Mouse (Mus musculus): ENCODE data around the gene AC129217.1. TPM values are rescaled to one million over a fixed set of nuclear protein-coding genes. Genes with fewer than 3 reads are reported as not detected.

AC129217.1 gene
- polyA plus RNA-seq, 1 experiment: not detected

Other genes starting within 250 kb of the AC129217.1 start
- 0.26 and 0.50 TPM in 2 replicates for gene Slc22a8, start 238.5 kb upstream of the AC129217.1 start, polyA plus RNA-seq (2012; rRNA removed)
- 1.0 and 1.2 TPM in 2 replicates for gene Slc22a6, start 211.7 kb upstream of the AC129217.1 start, polyA plus RNA-seq (2012; rRNA removed)
- 0.18 and 0.32 TPM in 2 replicates for gene Chrm1, start 166.0 kb upstream of the AC129217.1 start, polyA plus RNA-seq (2012; rRNA removed)
- gene Slc3a2, start 106.4 kb upstream of the AC129217.1 start, polyA plus RNA-seq (2012; rRNA removed): 95.3 and 154 TPM in 2 replicates
- 61.7 and 67.5 TPM in 2 replicates for gene Wdr74, start 93.9 kb upstream of the AC129217.1 start, polyA plus RNA-seq (2012; rRNA removed)
- 3.5 and 4.2 TPM in 2 replicates for gene 1700092M07Rik, start 89.1 kb upstream of the AC129217.1 start, polyA plus RNA-seq (2012; rRNA removed)
- gene Stx5a, start 88.4 kb upstream of the AC129217.1 start, polyA plus RNA-seq (2012; rRNA removed): 68.9 and 120 TPM in 2 replicates
- 229 and 239 TPM in 2 replicates for gene Nxf1, start 72.7 kb upstream of the AC129217.1 start, polyA plus RNA-seq (2012; rRNA removed)
- gene Tmem223, start 58.8 kb upstream of the AC129217.1 start, polyA plus RNA-seq (2012; rRNA removed): 154 and 167 TPM in 2 replicates
- gene Tmem179b, start 55.3 kb upstream of the AC129217.1 start, polyA plus RNA-seq (2012; rRNA removed): 20.2 and 35.2 TPM in 2 replicates
- gene Taf6l, start 43.4 kb upstream of the AC129217.1 start, polyA plus RNA-seq (2012; rRNA removed): 26.9 and 28.7 TPM in 2 replicates
- gene Polr2g, start 31.2 kb upstream of the AC129217.1 start, polyA plus RNA-seq (2012; rRNA removed): 133 and 156 TPM in 2 replicates
- gene Zbtb3, start 27.2 kb upstream of the AC129217.1 start, polyA plus RNA-seq (2012; rRNA removed): 2.9 and 4.6 TPM in 2 replicates
- gene Ttc9c, start 10.4 kb upstream of the AC129217.1 start, polyA plus RNA-seq (2012; rRNA removed): 54.1 and 73.8 TPM in 2 replicates
- gene Hnrnpul2, start 9.8 kb upstream of the AC129217.1 start, polyA plus RNA-seq (2012; rRNA removed): 83.3 and 183 TPM in 2 replicates
- gene Bscl2, start 7.7 kb downstream of the AC129217.1 start, polyA plus RNA-seq (2012; rRNA removed): 49.4 and 62.6 TPM in 2 replicates
- gene Gng3, start 9.4 kb downstream of the AC129217.1 start, polyA plus RNA-seq (2012; rRNA removed): 52.5 and 74.8 TPM in 2 replicates
- gene Lrrn4cl, start 21.0 kb downstream of the AC129217.1 start, polyA plus RNA-seq (2012; rRNA removed): 0.79 and 0.83 TPM in 2 replicates
- 165 and 393 TPM in 2 replicates for gene Ubxn1, start 41.7 kb downstream of the AC129217.1 start, polyA plus RNA-seq (2012; rRNA removed)
- gene Uqcc3, start 51.1 kb downstream of the AC129217.1 start, polyA plus RNA-seq (2012; rRNA removed): 54.0 and 71.8 TPM in 2 replicates
- 7.5 and 10.5 TPM in 2 replicates for gene Lbhd1, start 54.0 kb downstream of the AC129217.1 start, polyA plus RNA-seq (2012; rRNA removed)
- gene Gm49403, start 54.2 kb downstream of the AC129217.1 start, polyA plus RNA-seq (2012; rRNA removed): not detected in 2 replicates
- 123 and 143 TPM in 2 replicates for gene 1810009A15Rik, start 59.1 kb downstream of the AC129217.1 start, polyA plus RNA-seq (2012; rRNA removed)
- gene Gm49416, start 59.2 kb downstream of the AC129217.1 start, polyA plus RNA-seq (2012; rRNA removed): 11.4 TPM in 1 of 2 replicates, not detected in the other
- 25.3 and 31.6 TPM in 2 replicates for gene Ints5, start 63.2 kb downstream of the AC129217.1 start, polyA plus RNA-seq (2012; rRNA removed)
- 126 and 172 TPM in 2 replicates for gene Ganab, start 68.3 kb downstream of the AC129217.1 start, polyA plus RNA-seq (2012; rRNA removed)
- 84.3 and 108 TPM in 2 replicates for gene B3gat3, start 90.6 kb downstream of the AC129217.1 start, polyA plus RNA-seq (2012; rRNA removed)
- 2.5 and 3.1 TPM in 2 replicates for gene Rom1, start 99.6 kb downstream of the AC129217.1 start, polyA plus RNA-seq (2012; rRNA removed)
- gene Eml3, start 99.8 kb downstream of the AC129217.1 start, polyA plus RNA-seq (2012; rRNA removed): 25.8 and 32.3 TPM in 2 replicates
- 75.1 and 76.6 TPM in 2 replicates for gene Mta2, start 112.1 kb downstream of the AC129217.1 start, polyA plus RNA-seq (2012; rRNA removed)
- gene Tut1, start 124.1 kb downstream of the AC129217.1 start, polyA plus RNA-seq (2012; rRNA removed): 28.1 and 28.7 TPM in 2 replicates
- gene Eef1g, start 137.3 kb downstream of the AC129217.1 start, polyA plus RNA-seq (2012; rRNA removed): 547 and 626 TPM in 2 replicates
- gene Ahnak, start 159.5 kb downstream of the AC129217.1 start, polyA plus RNA-seq (2012; rRNA removed): 10.3 and 10.8 TPM in 2 replicates